Mouse (Mus musculus): ENCODE results near the gene Xndc1. TPM values are rescaled to one million over a fixed set of nuclear protein-coding genes. Genes with fewer than 3 reads are reported as not detected.
A peak's percentile ranks its signal among the peaks of the same experiment; 100 is the strongest.
"Not testable (repeated sequence)": the region's sequence is repeated elsewhere in the genome, so short reads cannot be mapped to it uniquely, and the experiment has no call there.

The Xndc1 gene
- polyA plus RNA-seq, 1 experiment from 2014 or later, result 13.3 TPM

DNA sequence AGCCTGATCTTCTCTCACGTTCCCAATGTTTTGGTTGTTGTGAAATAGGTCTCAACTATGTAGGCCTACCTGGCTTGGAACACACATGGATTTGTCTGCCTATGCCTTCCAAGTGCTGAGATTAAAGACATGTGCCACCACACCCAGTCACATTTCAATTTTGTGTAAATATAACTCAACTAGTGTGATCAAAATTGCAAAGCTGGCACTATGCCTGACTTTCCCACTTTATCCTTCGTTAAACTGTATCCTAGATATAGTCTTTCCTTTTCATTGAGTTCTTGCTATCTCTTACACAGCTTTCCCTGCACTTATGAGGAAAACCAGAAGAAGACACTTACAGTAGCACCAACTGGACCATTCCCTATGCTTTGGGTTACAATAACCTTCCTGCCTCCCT lies 29.8 kb upstream of the Xndc1 start:
- Histone ChIP-seq H3K4me3 (replicated peaks) (no peak overlapping the region), H3K4me2 (no peak overlapping the region), H3K27ac (replicated peaks) (no peak overlapping the region), H3K36me3 (replicated peaks) (peaks cover 82% of the 10 kb centered on the region), H3K4me1 (replicated peaks) (no peaks in the 10 kb centered on the region), H3K9ac (no peak overlapping the region), H3K27me3 (no peaks in the 10 kb centered on the region), H3K9me3 (replicated peaks) (no peaks in the 10 kb centered on the region)
- no peak for ATAC-seq (ENCODE audit: insufficient read depth)
- WGBS (ENCODE audit: insufficient replicate concordance), result 77% methylated on average over 2 of the region's 2 CpGs

DNA sequence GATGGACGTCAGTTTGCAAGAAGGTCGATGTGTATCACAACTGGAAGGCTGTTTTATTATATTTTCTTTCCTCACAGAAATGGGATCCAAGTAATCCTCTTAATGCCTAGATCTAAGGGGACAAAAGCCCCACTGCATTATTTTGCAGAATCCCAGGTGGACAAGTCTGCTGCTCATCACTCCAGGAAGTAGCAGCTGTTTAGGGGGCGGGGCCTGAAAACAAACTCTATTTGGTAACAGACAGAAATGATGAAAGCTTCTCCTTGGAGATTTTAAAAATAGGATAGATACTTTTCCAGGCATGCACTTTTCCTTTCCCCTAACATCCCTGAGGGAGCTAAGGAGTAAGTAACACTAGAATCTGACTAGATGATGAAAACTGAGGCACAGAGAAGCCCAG lies 28.0 kb upstream of the Xndc1 start:
- ATAC-seq (ENCODE audit: insufficient read depth), result no peak
- no peaks in the 10 kb centered on the region for H3K27me3 ChIP-seq
- no peaks in the 10 kb centered on the region for H3K9me3 ChIP-seq (replicated peaks)
- WGBS (ENCODE audit: insufficient replicate concordance), result 76% methylated on average over 3 of the region's 3 CpGs
- no peak overlapping the region for H3K4me3 ChIP-seq (replicated peaks)
- H3K4me2 ChIP-seq, result no peak overlapping the region
- peaks cover 80% of the 10 kb centered on the region for H3K36me3 ChIP-seq (replicated peaks)
- H3K4me1 ChIP-seq (replicated peaks), result no peaks in the 10 kb centered on the region
- H3K9ac ChIP-seq, result no peak overlapping the region
- H3K27ac ChIP-seq (replicated peaks), result no peak overlapping the region

DNA sequence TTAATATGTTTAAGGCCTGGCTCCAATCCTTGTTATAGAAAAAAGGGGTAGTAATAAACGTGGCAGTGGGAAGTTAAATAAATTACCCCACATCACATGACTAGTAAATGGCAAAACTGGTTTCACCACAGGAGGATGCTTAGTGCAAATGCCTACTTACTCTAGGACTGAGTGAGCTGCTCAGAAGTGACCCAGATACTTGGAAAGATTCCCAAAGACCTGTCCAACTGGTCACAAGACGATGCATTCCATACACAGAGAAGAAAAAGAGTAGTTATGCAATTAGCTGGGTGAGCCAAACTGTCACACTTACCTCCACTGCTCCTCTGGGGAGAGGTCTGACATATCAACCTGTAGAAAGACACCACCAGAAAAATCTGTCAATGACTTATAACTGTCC lies 23.0 kb upstream of the Xndc1 start:
- H3K27me3 ChIP-seq, result no peaks in the 10 kb centered on the region
- H3K36me3 ChIP-seq (replicated peaks), result peaks cover 50% of the 10 kb centered on the region
- 64% methylated on average over 2 of the region's 2 CpGs for WGBS (ENCODE audit: insufficient replicate concordance)
- no peak overlapping the region for H3K4me2 ChIP-seq
- no peaks in the 10 kb centered on the region for H3K9me3 ChIP-seq (replicated peaks)
- no peak overlapping the region for H3K27ac ChIP-seq (replicated peaks)
- H3K9ac ChIP-seq, result no peak overlapping the region
- ATAC-seq (ENCODE audit: insufficient read depth), result no peak
- H3K4me3 ChIP-seq (replicated peaks), result no peak overlapping the region
- H3K4me1 ChIP-seq (replicated peaks), result no peaks in the 10 kb centered on the region

DNA sequence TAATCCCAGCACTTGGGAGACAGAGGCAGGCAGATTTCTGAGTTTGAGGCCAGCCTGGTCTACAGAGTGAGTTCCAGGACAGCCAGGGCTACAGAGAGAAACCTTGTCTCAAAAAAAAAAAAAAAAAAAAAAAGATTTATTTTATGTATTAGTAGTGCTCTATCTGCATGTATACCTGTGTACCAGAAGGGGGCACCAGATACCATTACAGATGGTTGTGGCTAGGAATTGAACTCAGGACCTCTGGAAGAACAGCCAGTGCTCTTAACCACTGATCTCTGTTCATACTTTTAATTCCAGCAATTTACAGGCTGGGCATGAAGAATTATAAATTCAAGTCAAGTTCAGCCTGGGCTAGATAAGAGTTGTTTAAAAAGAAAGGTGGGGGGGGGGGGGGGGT lies 16.8 kb upstream of the Xndc1 start:
- not testable (repeated sequence) for H3K4me1 ChIP-seq (replicated peaks); H3K27me3 ChIP-seq; H3K27ac ChIP-seq (replicated peaks); H3K4me2 ChIP-seq; H3K9me3 ChIP-seq (replicated peaks); H3K4me3 ChIP-seq (replicated peaks); H3K9ac ChIP-seq; ATAC-seq (ENCODE audit: insufficient read depth)
- 0 out of 2 replicates have a peak, but pooled peaks cover 13% of the 10 kb centered on the region for H3K36me3 ChIP-seq (replicated peaks)

DNA sequence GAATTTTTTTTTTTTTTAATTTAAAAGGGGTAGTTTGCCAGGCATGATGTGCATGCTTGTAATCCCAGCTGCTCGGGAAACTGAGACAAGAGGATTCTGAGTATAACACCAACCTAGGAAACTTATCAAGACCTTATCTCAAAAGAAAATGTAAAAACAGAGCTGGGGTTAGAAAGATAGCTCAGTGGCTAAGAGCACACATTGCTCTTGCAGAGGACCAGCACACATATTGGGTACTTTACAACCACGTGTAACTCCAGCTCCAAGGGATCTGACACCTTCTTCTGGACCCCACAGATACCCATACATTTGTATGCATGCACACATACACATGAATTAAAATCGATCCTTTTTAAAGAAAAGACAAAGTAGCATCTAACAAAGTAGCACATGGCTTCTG lies 4.0 kb upstream of the Xndc1 start:
- no peak overlapping the region for H3K4me3 ChIP-seq (replicated peaks)
- no peak for ATAC-seq (ENCODE audit: insufficient read depth)
- H3K9ac ChIP-seq, result no peak overlapping the region
- no peak overlapping the region for H3K27ac ChIP-seq (replicated peaks)
- H3K4me1 ChIP-seq (replicated peaks), result peaks cover 44% of the 10 kb centered on the region
- no peaks in the 10 kb centered on the region for H3K9me3 ChIP-seq (replicated peaks)
- no peak overlapping the region for H3K4me2 ChIP-seq
- 39% methylated on average over 3 of the region's 3 CpGs for WGBS (ENCODE audit: insufficient replicate concordance)
- peaks cover 25% of the 10 kb centered on the region for H3K36me3 ChIP-seq (replicated peaks)
- no peaks in the 10 kb centered on the region for H3K27me3 ChIP-seq

DNA sequence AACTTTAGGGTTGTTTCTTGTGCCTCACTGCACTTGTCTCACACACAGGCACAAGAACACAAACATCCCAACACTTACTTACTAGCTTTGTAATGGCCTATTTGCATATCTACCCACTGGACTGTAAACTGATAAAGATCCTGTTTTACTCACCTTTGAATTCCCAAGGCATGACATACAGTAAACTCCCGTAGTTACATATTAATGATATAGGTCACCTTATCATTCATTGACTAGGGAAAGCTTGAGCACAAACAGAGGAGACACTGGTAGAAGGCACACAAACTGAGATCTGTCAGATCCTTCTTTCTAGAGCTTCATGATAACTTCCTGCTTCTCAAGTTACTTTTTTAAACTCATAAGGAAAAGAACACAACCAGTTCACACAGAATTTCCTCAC lies 3.1 kb upstream of the Xndc1 start:
- peaks cover 49% of the 10 kb centered on the region for H3K4me1 ChIP-seq (replicated peaks)
- WGBS (ENCODE audit: insufficient replicate concordance), result 58% methylated on average over 1 of the region's 1 CpGs
- no peak overlapping the region for H3K9ac ChIP-seq
- no peaks in the 10 kb centered on the region for H3K9me3 ChIP-seq (replicated peaks)
- no peak for ATAC-seq (ENCODE audit: insufficient read depth)
- no peak overlapping the region; the same call in 1 of the 2 replicates for H3K27ac ChIP-seq (replicated peaks)
- no peaks in the 10 kb centered on the region for H3K27me3 ChIP-seq
- H3K4me2 ChIP-seq, result peak overlapping the region; percentile 16
- H3K4me3 ChIP-seq (replicated peaks), result no peak overlapping the region
- H3K36me3 ChIP-seq (replicated peaks), result peaks cover 19% of the 10 kb centered on the region

DNA sequence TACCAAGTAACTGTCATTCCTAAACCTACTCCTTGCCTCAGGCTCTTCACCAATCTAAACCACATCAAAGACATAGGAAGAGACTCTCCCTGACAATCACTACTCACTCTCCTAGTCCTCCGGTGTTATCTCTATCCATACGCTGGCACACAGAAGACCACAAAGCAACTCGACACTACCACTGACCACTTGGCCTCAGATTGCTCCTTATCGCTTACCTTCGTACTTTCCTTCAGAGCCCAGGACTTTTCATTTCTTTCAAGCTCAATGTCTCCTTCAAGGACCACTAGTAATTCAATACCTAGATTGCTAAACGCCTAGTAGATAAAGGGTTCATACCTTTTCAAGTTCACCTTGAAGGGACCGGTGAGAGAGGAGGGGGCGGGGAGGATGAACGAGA lies 1.4 kb upstream of the Xndc1 start:
- peaks cover 52% of the 10 kb centered on the region for H3K4me1 ChIP-seq (replicated peaks)
- H3K4me2 ChIP-seq, result peak overlapping the region; percentile 81
- H3K36me3 ChIP-seq (replicated peaks), result peaks cover 8% of the 10 kb centered on the region
- H3K27me3 ChIP-seq, result no peaks in the 10 kb centered on the region
- H3K9me3 ChIP-seq (replicated peaks), result no peaks in the 10 kb centered on the region
- 43% methylated on average over 9 of the region's 9 CpGs for WGBS (ENCODE audit: insufficient replicate concordance)
- peak overlapping the region; percentile 70 for H3K4me3 ChIP-seq (replicated peaks)
- H3K9ac ChIP-seq, result peak overlapping the region; percentile 64; the same call in 1 of the 2 replicates
- H3K27ac ChIP-seq (replicated peaks), result no peak overlapping the region
- ATAC-seq (ENCODE audit: insufficient read depth), result no peak

DNA sequence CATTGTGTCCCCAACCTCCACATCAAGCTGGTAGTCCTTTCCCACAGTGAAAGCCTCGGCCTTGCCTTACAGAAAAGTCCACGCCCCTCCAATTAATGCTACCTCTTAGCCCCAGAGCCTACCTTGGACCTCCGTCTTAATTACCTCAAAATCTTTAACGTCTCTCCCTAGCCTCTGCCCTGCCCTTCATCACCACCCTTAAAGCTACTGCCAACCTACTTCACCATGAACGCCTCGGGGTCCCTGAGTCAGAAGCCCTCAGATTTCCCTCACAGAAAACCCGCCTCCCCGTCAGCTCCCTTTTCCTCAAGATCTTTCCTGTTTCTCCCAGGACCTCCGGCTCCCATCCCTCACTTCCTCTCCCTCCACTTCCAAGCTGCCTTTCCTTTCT lies 661 bp upstream of the Xndc1 start:
- H3K36me3 ChIP-seq (replicated peaks), result peaks cover 2% of the 10 kb centered on the region
- WGBS (ENCODE audit: insufficient replicate concordance), result 0% methylated on average over 9 of the region's 9 CpGs
- H3K27me3 ChIP-seq, result no peaks in the 10 kb centered on the region
- H3K27ac ChIP-seq (replicated peaks), result peak overlapping the region; percentile 82
- H3K4me1 ChIP-seq (replicated peaks), result peaks cover 49% of the 10 kb centered on the region
- no peaks in the 10 kb centered on the region for H3K9me3 ChIP-seq (replicated peaks)
- no peak for ATAC-seq (ENCODE audit: insufficient read depth)
- H3K4me2 ChIP-seq, result peak overlapping the region; percentile 81
- peak overlapping the region; percentile 64 for H3K9ac ChIP-seq
- peak overlapping the region; percentile 70 for H3K4me3 ChIP-seq (replicated peaks)

DNA sequence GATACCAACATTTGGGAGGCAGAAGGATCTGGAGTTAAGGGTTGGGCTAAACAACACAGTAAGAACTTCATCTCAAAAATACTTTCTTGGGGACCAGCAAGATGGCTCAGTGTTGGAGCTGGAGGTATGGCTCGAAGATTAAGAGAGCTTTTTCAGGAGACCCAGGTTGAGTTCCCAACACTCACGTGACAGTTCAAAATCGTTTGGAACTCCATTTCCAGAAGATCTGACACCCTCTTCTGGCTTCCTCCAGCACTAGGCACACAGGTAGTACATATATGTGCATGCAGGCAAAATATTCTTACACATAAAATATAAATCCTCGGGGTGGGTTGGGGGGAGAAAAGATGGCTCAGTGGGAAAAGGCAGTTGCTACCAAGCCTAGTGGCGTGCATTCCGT lies 1.1 kb downstream of the Xndc1 start:
- Histone ChIP-seq H3K9ac (peak overlapping the region; percentile 64), H3K4me1 (replicated peaks) (peaks cover 42% of the 10 kb centered on the region), H3K4me3 (replicated peaks) (peak overlapping the region; percentile 70), H3K27me3 (no peaks in the 10 kb centered on the region), H3K36me3 (replicated peaks) (peaks cover 14% of the 10 kb centered on the region), H3K9me3 (replicated peaks) (no peaks in the 10 kb centered on the region), H3K27ac (replicated peaks) (peak overlapping the region; percentile 82; the same call in 1 of the 2 replicates), H3K4me2 (peak overlapping the region; percentile 81)
- ATAC-seq (ENCODE audit: insufficient read depth), result no peak
- 54% methylated on average over 6 of the region's 6 CpGs for WGBS (ENCODE audit: insufficient replicate concordance)

DNA sequence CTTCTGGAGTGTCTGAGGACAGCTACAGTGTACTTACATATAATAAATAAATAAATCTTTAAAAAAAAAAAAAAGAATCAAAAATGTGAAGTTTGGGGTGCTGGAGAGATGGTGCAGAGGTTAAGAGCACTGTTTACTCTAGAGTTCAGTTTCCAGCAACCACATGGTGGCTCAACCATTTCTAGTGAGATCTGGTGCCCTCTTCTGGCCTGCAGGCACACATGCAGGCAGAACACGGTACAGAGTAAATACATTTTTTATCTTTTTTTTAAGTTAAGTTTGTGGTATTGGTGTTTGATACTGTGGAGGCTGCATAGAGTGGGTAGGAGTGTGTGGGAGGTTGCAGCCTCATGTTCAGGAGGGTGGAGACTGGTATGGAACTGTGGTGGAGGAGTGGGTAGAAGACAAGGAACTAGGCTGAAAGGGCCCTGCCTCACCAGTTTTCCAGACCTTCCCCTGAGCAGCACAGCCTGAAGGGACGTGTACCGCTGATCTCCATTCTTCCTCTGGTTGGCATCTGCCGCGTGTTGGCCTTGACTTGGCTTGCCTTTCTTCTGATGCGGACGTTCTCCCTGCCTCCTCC lies 11.5 kb downstream of the Xndc1 start:
- H3K36me3 ChIP-seq (replicated peaks), result peaks cover 88% of the 10 kb centered on the region
- no peak overlapping the region for H3K27ac ChIP-seq (replicated peaks)
- no peak overlapping the region for H3K4me2 ChIP-seq
- no peaks in the 10 kb centered on the region for H3K27me3 ChIP-seq
- 0 out of 2 replicates have a peak, but pooled peaks have one; percentile 15 for ATAC-seq (ENCODE audit: insufficient read depth)
- no peaks in the 10 kb centered on the region for H3K9me3 ChIP-seq (replicated peaks)
- WGBS (ENCODE audit: insufficient replicate concordance), result 77% methylated on average over 7 of the region's 7 CpGs
- H3K4me3 ChIP-seq (replicated peaks), result no peak overlapping the region
- H3K9ac ChIP-seq, result no peak overlapping the region
- H3K4me1 ChIP-seq (replicated peaks), result no peaks in the 10 kb centered on the region

DNA sequence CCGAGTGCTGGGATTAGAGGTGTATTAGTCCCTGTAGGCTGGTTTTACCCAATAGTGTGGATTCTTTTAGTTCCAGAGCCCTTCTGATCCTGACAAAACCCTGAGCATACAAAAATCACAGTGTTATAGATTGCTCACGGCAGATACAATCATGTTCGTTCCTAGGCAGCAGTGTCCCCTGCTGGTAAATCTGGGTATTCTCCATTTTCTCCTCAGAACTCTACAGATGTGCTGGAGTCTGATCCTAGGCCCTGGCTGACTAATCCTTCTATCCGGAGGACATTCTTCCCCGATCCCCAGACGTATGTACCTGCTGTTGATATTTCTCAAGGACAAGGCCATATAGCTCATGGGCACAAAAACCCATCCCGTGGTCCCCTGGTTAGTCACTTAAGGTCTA lies 13.2 kb downstream of the Xndc1 start:
- Histone ChIP-seq H3K27ac (replicated peaks) (no peak overlapping the region), H3K4me2 (no peak overlapping the region), H3K4me1 (replicated peaks) (no peaks in the 10 kb centered on the region), H3K9me3 (replicated peaks) (no peaks in the 10 kb centered on the region), H3K4me3 (replicated peaks) (no peak overlapping the region), H3K27me3 (no peaks in the 10 kb centered on the region), H3K9ac (no peak overlapping the region), H3K36me3 (replicated peaks) (peaks cover 89% of the 10 kb centered on the region)
- ATAC-seq (ENCODE audit: insufficient read depth), result no peak
- WGBS (ENCODE audit: insufficient replicate concordance), result 75% methylated on average over 7 of the region's 7 CpGs

DNA sequence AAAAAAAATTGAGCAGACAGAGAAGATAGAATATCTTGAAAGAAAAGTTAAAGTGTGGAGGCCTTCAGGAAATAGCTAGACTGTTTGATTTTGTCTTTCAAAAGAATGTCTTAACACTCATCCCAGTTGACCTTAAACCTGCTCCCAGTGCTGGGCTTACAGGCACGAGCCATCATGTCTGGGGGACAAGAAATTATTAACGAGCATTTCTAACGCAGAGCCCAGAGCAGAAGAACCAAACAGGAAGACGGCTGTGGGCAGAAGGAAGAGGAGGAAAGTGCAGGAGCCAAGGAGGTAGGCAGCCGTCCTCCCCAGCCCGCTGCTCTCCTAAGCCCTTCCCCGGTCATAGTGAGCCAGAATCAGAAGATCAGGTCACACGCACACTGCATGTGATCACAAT lies 15.0 kb downstream of the Xndc1 start:
- H3K4me3 ChIP-seq (replicated peaks), result no peak overlapping the region
- no peak overlapping the region for H3K9ac ChIP-seq
- 82% methylated on average over 8 of the region's 8 CpGs for WGBS (ENCODE audit: insufficient replicate concordance)
- peaks cover 81% of the 10 kb centered on the region for H3K36me3 ChIP-seq (replicated peaks)
- H3K27me3 ChIP-seq, result no peaks in the 10 kb centered on the region
- no peak overlapping the region for H3K4me2 ChIP-seq
- H3K9me3 ChIP-seq (replicated peaks), result no peaks in the 10 kb centered on the region
- no peaks in the 10 kb centered on the region for H3K4me1 ChIP-seq (replicated peaks)
- ATAC-seq (ENCODE audit: insufficient read depth), result no peak
- H3K27ac ChIP-seq (replicated peaks), result no peak overlapping the region

Data from liver, embryonic 15.5 days (tissue).